Comparison of ENCODE assay signal across 10 mouse cellular contexts in the genomic region with DNA sequence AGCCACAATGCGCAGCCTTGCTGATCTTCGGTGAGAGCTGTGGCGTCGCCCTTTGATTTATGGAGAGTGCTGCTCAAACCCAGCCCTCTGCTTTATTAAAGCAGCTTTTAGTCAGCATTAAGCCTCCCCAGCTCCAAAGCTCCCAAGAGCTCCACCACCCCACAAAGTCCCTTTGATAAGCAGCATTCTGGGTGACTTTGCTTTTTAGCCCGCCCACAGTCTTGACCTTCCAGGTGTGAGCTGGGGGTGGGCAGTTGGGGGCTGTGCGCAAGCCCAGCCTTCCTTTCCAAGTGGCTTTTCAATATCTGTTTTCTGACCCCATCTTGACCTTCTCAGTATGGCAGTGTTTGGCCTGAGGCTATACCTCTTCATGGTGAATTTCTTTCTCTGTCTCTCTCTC. TPM values are rescaled to one million over a fixed set of nuclear protein-coding genes. Genes with fewer than 3 reads are reported as not detected.
DNase-seq lines count a peak whose midpoint lies in the region; ATAC-seq lines count a peak whose summit lies in the region.
"Had no signal": no experiment of that assay in that cellular context is flagged by ENCODE, and none has a peak within 500 bp of the region (broad histone marks: within the 10 kb centered on the region; RNA-seq: fewer than 3 reads in every experiment).

No protein-coding gene starts in this region.

- ATAC-seq in hindbrain, embryonic 11.5 days (ENCODE audit: low FRiP score) = 0 out of 2 replicates have a peak, but pooled peaks have one; percentile 25
- no peak for ATAC-seq in hindbrain, embryonic 14.5 days (ENCODE audit: low FRiP score)
- no peak for ATAC-seq in midbrain, embryonic 14.5 days (ENCODE audit: low FRiP score, low TSS enrichment)
- ATAC-seq: activated CD4-positive, CD25-positive, alpha-beta regulatory T cell, adult 4 months had no signal

- no peak overlapping the region for H3K27ac ChIP-seq in hindbrain, embryonic 11.5 days (ENCODE audit: low read depth, low read length)
- no peak overlapping the region for H3K27ac ChIP-seq in hindbrain, embryonic 14.5 days
- H3K27ac ChIP-seq in midbrain, embryonic 14.5 days (replicated peaks; ENCODE audit: low read depth, low read length) = no peak overlapping the region
- H3K27ac ChIP-seq: lung, embryonic 15.5 days had no signal

- no peak overlapping the region for H3K4me3 ChIP-seq in hindbrain, embryonic 11.5 days (ENCODE audit: low read depth, low read length)
- no peak overlapping the region for H3K4me3 ChIP-seq in hindbrain, embryonic 14.5 days (replicated peaks; ENCODE audit: low read length)
- no peak overlapping the region for H3K4me3 ChIP-seq in midbrain, embryonic 14.5 days (replicated peaks; ENCODE audit: low read depth, low read length)
- H3K4me3 ChIP-seq: lung, embryonic 15.5 days had no signal

- no peaks in the 10 kb centered on the region for H3K36me3 ChIP-seq in hindbrain, embryonic 11.5 days (ENCODE audit: control insufficient read depth, insufficient read depth, low read length)
- no peaks in the 10 kb centered on the region for H3K36me3 ChIP-seq in hindbrain, embryonic 14.5 days (replicated peaks; ENCODE audit: control insufficient read depth, insufficient read depth)
- H3K36me3 ChIP-seq in midbrain, embryonic 14.5 days (ENCODE audit: control insufficient read depth, insufficient read depth, low read length) = no peaks in the 10 kb centered on the region
- H3K36me3 ChIP-seq: lung, embryonic 15.5 days had no signal

- no peaks in the 10 kb centered on the region for H3K27me3 ChIP-seq in hindbrain, embryonic 11.5 days (ENCODE audit: control insufficient read depth, insufficient read depth, low read length)
- H3K27me3 ChIP-seq in hindbrain, embryonic 14.5 days (ENCODE audit: control insufficient read depth, insufficient read depth, low read length) = no peaks in the 10 kb centered on the region
- H3K27me3 ChIP-seq in midbrain, embryonic 14.5 days (ENCODE audit: control insufficient read depth, insufficient read depth, low read length) = no peaks in the 10 kb centered on the region
- H3K27me3 ChIP-seq: lung, embryonic 15.5 days had no signal

- no peaks in the 10 kb centered on the region for H3K9me3 ChIP-seq in hindbrain, embryonic 11.5 days (ENCODE audit: control insufficient read depth, low read length)
- no peaks in the 10 kb centered on the region for H3K9me3 ChIP-seq in hindbrain, embryonic 14.5 days (ENCODE audit: control insufficient read depth, low read length)
- H3K9me3 ChIP-seq in midbrain, embryonic 14.5 days (ENCODE audit: control insufficient read depth, low read length) = no peaks in the 10 kb centered on the region
- H3K9me3 ChIP-seq: lung, embryonic 15.5 days had no signal

- H3K4me1 ChIP-seq in hindbrain, embryonic 11.5 days (replicated peaks; ENCODE audit: control insufficient read depth, insufficient read depth, low read length) = no peaks in the 10 kb centered on the region; the same call in 1 of the 2 replicates
- no peaks in the 10 kb centered on the region for H3K4me1 ChIP-seq in hindbrain, embryonic 14.5 days (replicated peaks; ENCODE audit: control insufficient read depth, insufficient read depth, low read length)
- H3K4me1 ChIP-seq in midbrain, embryonic 14.5 days (ENCODE audit: control insufficient read depth, insufficient read depth, low read length) = peaks cover 6% of the 10 kb centered on the region; the same call in 1 of the 2 replicates
- H3K4me1 ChIP-seq: lung, embryonic 15.5 days had no signal

- H3K9ac ChIP-seq in hindbrain, embryonic 11.5 days (ENCODE audit: low read depth, low read length) = no peak overlapping the region
- no peak overlapping the region for H3K9ac ChIP-seq in hindbrain, embryonic 14.5 days
- H3K9ac ChIP-seq in midbrain, embryonic 14.5 days (replicated peaks; ENCODE audit: low read length) = no peak overlapping the region
- H3K9ac ChIP-seq: lung, embryonic 15.5 days had no signal

- H3K4me2 ChIP-seq in hindbrain, embryonic 11.5 days (replicated peaks; ENCODE audit: low read depth, low read length) = no peak overlapping the region
- no peak overlapping the region for H3K4me2 ChIP-seq in hindbrain, embryonic 14.5 days (replicated peaks)
- peak overlapping the region; percentile 12; the same call in 1 of the 2 replicates for H3K4me2 ChIP-seq in midbrain, embryonic 14.5 days (ENCODE audit: low read length)
- H3K4me2 ChIP-seq: lung, embryonic 15.5 days had no signal

- WGBS in hindbrain, embryonic 11.5 days = 15% methylated on average over 6 of the region's 6 CpGs
- 20% methylated on average over 6 of the region's 6 CpGs for WGBS in hindbrain, embryonic 14.5 days
- WGBS in midbrain, embryonic 14.5 days = 16% methylated on average over 6 of the region's 6 CpGs

- DNase-seq in hindbrain, embryonic 11.5 days (ENCODE audit: low spot score) = peak; percentile 30
- DNase-seq in hindbrain, embryonic 14.5 days (ENCODE audit: low spot score) = no peak
- peak; percentile 73 for DNase-seq in embryo, embryonic 10 days (ENCODE audit: low spot score)
- DNase-seq in forelimb bud, embryonic 11.5 days (ENCODE audit: low read depth, low spot score) = peak; percentile 80
- peak; percentile 49 for DNase-seq in midbrain, embryonic 14.5 days
- no peak for DNase-seq in layer of hippocampus, adult 8-10 months (ENCODE audit: low spot score in 2 of 2)
- DNase-seq in urinary bladder, postnatal 14 days (ENCODE audit: low spot score) = no peak
- DNase-seq: right cerebral cortex, adult 18-20 months had no signal

RNA-seq across cellular contexts. Expression of a gene that starts 55.0 kb away (rescaled TPM):
- 22.5 and 29.3 TPM in 2 replicates for polyA plus RNA-seq in hindbrain, embryonic 11.5 days (2014; fragmentation: Nextera tagmentation; extraction: Ambion mirVana)
- 34.1 and 34.5 TPM in 2 replicates for polyA plus RNA-seq in hindbrain, embryonic 14.5 days (2014; fragmentation: Nextera tagmentation; extraction: Ambion mirVana)
- 17.6 and 19.5 TPM in 2 replicates for polyA plus RNA-seq in midbrain, embryonic 14.5 days (2014; fragmentation: Nextera tagmentation; extraction: Ambion mirVana)
- total RNA-seq in layer of hippocampus, adult 8-10 months (2022) = 10 to 100 TPM; 61.1 to 61.8 (median 61.5) TPM

Comparison
In these comparisons a context has a peak if more than half of its experiments do, and no peak if none do; other contexts are left out.
1. DNase-seq: peak in hindbrain, embryonic 11.5 days (single experiment), embryo, embryonic 10 days (single experiment), forelimb bud, embryonic 11.5 days (single experiment) and midbrain, embryonic 14.5 days (single experiment); none in hindbrain, embryonic 14.5 days (single experiment), layer of hippocampus, adult 8-10 months (0 of 2) and urinary bladder, postnatal 14 days (single experiment).